Mouse (Mus musculus): ENCODE data around the gene Sbno2.

Gene Sbno2

DNA sequence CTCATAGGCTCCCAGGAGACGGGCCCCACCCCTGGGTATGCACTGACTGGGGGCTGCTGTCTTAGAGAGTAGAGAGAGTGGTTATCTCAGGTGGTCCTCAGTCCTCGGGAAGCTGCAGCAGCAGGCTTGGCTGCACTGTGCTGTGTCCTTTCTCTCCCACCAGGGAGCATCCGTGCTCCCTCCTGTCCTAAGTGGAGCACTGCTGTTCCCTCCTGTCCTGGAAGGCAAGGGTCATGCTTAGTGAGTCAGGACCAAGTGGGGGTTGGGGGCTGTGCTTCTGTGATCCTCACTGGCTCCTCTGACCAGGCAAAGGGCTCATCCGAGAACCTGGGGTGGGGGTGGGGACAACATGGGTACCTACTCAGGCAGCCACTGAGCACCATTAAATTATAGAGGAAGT, 16.2 kb downstream of the Sbno2 start:
- no peak for DNase-seq

DNA sequence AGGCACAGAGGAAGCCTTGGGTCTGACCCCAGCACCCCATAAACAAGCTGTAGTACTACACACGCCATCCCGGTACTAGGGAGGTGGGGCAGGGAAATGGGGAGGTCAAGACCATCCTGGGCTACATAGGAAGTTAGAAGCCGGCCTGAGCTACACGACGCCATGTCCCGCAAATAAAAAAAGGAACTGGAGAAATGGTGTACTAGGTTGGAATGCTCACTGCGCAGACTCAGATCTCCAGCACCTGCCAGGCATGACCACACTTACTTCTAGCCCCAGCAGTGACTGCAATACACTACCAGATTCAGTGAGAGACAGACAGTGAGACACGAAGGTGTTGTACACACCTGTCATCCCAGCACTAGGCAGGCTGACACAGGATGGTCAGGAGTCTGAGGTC, 17.9 kb downstream of the Sbno2 start:
- no peak for DNase-seq

DNA sequence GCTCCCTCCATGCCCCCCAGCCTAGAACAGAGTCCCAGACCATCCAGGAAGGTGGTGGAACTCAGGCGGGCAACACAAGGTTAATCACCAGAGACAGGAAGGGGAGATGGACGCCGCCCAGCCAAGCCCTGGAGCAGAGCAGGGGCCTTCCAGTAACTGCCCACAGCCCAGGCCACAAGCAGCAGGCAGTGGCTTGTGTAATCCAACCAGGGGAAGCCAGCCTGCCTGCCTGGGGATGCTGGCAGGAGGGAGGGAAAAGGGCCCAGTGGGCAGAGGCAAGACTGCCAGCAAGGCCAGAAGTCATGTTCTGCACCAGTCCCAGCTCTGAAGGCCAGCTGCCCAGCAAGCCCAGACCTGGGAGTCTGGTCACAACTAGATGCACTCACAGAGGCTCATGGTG, 18.5 kb downstream of the Sbno2 start:
- no peak for DNase-seq

DNA sequence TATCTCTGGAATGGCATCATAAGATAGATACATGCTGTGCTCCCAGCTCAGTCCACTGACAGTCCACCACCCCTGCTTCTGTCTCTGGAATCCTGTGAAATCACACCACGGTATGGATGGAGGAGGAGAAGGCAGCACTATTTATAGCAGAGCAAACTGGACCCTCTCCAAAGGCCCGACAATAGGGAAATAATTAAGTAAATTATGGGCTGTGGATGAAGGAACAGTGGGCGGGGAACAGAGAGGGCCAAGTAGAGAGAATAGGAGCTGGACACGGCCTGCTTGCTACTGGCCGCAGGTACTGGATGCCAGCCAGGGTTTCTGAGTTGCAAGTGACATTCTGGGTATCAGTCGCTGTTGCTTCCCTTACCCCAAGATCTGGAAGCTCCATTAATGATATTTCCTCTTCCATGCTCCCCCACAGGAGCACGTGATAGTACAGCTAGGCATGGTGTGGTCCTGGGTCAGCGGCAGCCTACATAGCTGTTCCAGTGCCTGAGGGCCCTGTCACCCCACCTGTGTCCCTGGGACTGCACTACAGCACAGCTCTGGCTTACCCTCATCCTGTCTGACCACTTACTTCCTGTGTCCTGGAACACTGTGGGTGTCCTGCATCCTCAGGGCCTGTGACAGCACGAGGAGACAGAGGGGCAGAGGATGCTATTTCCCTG, 20.4 kb downstream of the Sbno2 start:
- peak; percentile 48 to 60 for DNase-seq

DNA sequence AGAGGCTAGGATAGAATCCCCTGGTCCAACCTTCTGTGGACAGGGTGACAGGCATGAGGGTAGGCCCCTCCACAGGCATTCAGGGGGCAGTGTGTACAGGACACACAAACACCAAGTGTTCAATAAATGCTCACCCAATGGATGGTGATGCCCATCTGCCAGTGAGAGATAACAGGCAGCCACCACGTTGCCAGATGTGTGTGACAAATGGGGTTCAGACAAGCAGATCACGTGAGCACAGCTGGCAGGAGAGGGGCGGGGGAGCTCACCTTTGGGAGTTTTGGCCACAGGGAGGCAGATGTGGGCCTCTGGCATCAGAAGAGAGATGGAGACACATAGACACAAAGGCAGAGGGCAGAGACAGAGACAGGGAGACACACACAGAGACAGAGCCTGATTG, 24.3 kb downstream of the Sbno2 start:
- DNase-seq: no peak

DNA sequence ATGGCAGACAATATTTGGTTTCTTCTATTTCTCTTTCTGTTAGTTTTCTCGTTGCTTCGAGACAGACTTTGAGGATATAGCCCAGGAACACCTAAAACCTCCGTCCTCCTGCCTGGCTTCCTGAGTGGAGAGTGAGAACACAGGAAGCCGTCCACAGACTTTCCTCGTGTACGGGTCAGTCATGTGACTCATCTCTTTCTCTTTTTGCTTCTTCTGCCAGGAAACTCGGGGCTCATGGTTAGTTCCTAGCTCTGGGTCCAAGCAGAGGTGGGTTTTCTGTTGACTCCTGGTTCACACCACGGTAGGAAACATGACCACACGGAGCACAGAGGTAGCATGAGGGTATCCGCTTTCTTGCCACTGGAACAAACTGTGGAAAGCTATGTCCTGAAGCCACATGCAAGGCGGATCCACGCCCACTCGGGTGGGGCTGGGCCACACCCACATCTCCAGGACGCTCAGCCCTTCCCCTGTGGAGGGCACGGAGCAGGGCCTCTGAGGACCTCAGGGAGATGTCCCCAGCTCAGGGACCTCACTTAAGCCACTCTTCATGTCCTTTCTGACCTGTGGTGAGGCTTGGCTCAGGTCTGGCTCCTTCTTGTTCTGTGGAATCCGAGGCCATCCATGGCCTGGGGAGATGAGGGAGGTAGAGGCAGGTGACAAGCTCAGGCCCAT, 24.8 kb downstream of the Sbno2 start:
- no peak for DNase-seq

DNA sequence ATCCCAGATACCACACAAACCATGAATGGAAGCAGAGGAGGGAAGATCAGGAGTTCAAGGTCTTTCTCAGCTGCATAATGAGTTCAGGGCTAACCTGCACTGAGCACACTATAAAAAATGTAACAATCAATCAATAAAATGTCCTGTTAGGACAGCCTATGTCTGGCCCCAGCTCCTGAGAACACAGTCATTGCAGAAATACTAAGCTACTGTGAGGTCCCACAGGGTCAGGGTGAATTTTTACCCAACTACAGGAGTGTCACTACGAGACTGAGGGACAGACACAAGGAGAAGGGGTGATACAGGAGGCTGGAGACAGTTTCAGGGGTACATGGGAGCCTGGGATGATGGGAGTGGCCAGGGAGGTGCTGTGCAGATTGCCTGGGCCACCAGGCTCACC, 27.0 kb downstream of the Sbno2 start:
- DNase-seq: no peak

DNA sequence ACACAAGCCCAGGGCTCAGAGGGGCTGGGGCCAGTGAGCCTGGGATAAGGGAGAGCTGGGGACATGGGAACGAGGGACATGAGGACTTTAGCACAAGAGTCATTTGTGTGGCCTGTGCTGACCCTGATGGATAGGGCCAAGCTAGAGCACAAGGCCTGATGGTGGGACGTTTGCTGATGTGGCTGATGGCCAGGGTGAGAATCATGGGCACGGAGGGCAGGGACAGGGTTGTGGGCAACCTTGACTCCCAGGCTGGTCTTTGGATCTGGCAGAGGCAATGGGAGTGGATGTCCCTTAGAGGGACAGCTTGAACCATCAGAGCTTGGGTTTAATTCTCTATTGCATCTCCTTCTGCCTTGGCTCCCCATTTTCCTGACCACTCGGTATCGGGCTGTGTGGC, 28.1 kb downstream of the Sbno2 start:
- no peak for DNase-seq

DNA sequence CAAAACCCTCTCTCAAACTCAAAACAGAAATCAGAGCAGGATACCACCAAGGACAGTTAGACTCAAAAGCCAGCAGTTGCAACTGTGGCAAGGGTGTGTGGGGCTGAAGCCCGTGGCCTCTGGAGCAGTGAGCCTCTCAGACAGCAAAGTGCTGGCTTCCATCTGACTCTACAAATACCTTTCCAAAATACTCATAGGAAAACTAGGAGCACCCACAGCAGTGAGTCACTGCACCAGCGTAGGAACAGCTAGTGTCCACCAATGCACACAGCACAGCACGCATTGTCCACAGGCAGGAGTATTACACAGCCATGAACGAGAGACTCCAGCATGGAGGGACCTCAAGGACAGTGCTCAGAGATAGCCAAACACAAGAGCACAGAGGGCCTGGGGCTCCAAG, 29.0 kb downstream of the Sbno2 start:
- DNase-seq: no peak

DNA sequence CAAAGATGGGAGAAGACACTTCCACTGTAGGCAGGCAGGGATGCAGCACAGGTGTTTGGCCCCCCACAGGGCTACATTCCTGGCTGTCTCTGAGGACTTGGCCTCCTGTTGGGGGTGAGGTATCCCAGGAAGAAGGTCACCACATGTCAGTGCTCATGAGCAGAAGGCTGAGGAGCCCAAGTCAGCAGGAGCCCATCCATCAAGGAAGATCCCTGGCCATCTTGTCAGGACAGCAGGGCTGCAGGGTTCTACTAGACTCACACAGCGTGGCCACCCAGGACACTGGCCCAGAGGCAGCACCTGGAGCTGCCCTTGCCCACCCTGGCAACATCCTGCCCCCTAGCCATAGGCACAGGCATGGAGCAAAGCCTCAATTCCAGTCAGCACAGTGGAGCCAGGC, 29.4 kb downstream of the Sbno2 start:
- no peak for DNase-seq

DNA sequence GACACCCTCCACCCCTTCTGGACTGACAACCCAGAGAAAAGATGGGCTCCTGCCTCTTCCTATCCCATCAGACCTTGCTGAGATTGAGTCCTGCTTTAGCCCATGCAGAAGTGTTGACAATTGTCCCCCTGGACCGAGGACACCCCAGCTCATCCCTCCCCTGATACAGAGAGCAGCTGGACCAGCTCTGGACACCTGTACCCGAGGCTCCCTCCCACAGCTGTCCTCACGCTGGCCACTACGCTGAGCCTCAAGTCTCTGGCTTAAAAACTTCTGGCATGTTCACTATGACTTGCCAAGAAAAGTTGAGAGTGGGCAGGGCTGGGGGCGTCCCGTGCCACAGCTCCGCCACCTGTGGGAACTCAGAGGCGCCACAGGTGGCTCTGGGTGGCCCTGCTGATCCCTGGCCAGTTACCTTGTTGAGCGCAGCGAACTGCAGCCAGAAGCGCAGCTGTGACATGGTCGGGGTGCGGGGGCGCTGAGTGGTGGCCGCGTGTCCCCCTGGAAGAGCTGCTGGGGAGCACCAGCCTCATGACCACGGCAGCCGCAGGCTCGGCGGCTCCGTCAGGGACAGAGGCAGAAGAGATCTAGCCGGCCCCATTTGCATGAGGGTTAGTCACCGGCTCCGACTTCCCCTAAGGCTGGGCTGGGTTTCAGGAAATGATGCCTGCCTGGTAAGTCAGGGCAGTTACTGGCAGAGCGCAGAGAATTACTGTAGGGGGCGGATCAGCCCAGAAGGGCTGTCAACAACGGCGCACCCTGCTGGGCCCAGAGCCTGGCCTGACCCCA, 30.4 kb downstream of the Sbno2 start:
- peak; percentile 56 to 67 for DNase-seq

DNA sequence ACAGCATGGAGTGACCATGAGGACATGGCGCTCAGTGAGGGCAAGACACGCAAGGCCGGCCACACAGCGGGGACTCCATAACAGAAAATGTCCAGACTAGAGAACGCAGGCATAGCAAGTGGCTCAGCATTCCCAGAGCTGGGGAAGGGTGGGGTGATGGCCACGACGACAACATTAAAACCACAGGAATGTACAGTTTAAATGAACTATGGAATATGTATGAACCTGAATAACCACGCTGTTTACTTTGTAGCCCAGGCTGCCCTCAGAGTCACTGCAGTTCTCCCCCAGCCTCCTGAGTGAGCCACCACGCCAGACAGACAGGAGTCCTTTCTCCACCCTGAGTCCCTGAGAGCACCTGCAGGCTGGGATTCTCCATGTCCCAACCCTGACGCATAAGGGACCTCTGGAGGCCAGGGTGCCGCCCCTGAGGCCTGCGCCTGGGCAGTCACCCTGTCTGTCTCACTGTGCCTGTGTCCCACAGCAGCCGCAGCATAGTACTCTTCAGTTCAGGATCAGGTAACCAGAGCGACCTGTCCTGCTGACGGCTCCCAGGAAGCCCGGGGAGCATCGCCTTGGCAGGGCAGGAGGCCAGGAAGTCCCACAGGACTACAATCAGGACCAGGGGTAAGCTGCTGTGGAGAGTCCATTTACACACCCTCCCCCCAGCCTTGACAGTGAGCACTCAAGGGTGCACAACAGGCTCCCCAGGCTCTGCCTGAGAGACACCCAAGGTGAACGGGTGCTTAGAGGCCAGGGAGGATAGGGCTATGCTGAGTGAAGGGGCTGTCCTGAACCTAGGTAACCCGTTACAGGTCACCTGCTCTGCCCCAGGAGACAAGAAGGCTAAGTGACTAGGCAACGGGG, 32.5 kb downstream of the Sbno2 start:
- DNase-seq: no peak

DNA sequence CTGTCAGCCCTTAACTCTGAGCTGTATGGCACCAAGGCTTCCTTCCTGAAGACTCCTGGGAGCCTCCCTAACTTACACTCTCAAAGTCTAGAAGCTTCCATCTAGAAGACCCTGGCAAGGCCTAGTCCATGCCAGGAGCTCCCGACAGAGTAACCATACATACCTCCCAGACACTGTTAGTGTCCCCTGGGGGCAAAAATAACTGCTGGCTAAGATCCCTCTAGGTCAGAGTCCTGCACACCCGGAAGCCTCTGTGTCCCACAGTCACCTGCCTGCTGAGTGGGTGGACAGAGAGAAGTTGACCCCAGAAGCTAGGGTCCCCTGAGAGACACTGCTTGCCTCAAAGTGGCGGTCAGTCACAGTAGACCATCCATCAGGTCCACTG, 33.9 kb downstream of the Sbno2 start:
- no peak for DNase-seq

DNA sequence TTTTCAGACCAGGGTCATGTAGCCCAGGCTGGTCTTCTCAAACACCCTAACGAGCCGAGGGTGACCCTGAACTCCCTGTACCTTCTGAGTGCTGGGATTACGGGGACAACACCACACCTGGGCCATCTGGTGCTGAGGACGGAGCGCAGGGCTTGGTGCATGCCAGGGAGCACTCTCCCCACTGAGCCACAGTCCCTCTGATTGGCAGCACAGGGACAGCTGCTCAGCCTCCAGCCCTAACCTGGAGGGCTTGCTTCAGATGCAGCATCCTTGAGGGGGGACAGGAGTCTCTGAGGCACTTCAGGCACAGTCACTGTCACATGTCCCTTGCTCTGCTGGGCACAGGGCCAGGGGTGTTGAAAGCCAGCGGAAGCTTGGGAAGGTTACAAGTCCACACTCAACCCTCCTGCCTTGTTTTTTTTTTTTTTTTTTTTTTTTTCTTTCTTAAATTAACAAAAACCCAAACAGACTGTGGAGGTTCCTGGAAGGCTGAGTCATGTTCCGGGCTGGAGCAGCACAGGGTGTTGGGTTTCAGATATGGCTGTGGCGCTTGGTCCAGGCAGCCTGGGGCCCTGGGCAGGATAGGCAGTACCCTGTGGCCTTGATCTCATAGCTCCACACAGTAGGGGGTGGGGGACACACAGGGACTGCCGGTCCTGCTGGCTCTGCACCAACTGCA, 34.4 kb downstream of the Sbno2 start:
- peak; percentile 89 for DNase-seq

DNA sequence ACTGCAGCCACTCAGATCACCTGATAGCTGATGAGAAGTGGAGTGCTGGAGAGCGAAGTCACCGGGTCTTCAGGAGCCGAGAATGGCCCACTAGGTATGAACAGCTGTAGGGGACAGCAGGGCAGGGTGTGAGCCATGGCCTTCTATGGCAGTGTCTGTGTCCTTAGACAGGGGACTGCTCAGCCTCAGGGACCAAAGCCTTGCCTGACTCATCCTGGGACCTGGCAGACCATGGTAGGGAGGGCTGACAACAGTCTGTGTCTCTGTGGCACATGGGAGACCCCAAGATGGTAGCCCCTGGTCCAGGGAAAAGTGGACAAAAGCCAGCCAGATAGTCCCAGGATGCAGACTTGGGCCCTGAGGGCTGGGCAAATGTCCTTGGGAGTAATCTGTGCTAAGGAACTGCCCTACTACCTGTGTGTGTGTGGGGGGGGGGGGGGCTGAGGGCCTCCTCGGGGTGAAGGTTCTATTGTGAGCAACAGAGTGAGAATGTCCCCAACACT, 35.4 kb downstream of the Sbno2 start:
- DNase-seq: no peak

DNA sequence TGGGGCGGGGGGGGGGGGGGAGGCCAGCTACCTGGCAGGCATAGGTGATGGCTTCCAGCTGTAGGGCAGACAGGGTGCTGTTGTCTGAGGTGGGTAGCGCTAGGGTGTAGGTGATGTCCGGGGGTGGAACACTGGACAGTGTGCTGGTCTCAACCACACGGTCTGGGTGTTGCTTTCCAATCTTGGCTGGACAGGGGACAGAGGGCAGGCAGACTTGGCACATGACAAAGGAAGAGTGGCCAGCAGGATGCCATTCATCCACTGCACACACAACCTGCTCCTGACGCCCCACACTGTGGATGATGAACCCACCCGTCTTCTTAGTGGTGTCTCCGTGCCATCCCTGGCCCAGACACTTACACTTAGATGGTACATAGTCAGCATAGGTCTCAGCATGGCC, 36.1 kb downstream of the Sbno2 start:
- no peak for DNase-seq

DNA sequence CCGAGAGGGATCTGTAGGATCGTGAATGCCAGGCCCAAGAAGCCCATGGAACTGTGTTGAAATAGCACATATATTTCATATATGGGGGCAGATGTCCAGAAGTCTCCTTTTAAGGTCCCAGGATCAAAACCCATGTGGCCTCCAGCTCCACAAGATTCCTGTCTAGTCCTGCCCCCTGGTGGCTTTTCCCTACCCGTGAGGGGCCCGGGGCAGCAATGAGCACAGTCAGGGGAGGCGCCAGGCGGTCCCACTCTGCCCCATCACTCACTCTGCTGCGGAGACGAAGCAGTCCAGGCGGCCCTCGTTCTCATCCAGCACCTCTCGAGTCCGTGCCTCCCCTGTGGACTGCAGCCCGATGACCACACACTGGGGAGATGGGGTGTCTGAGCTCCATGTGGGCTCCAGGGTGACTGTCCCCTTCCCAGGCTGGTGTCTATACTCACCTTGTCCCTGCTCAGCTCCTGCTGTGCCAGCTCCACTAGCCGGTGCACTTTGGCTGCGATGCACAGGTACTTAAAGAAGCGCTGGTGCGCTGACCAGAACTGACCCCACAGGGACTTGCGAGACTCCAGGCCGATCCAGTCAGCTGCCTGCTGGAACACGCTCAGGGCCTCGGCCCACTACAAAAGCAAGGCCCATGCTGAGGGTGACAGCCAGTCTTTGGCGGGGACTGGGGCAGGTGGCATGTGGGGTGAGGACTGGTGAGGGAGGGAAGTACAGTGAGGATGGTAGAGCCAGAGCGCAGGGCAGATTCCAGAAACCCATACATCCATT, 41.3 kb downstream of the Sbno2 start:
- no peak for DNase-seq

DNA sequence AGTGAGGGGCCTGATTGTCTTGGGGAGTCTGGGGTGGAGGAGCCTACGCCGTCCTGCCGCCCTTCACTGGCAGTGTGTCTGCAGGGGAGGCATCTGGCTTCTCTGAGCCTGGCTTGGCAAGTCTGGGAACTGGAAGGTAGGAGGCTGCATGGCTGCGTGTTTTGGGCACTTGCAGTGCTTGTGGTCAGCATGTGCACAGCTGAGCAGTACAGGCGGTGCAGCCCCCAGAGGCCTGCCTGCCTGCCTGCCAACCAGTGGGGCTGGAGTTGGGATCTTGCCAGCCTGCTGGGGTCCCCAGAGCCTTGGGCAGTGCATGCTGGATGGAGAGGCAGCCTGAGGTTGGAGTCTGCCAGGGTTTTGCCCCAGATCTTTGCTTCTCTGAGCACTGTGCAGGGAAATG, 42.3 kb downstream of the Sbno2 start:
- peak; percentile 77 to 84 for DNase-seq

DNA sequence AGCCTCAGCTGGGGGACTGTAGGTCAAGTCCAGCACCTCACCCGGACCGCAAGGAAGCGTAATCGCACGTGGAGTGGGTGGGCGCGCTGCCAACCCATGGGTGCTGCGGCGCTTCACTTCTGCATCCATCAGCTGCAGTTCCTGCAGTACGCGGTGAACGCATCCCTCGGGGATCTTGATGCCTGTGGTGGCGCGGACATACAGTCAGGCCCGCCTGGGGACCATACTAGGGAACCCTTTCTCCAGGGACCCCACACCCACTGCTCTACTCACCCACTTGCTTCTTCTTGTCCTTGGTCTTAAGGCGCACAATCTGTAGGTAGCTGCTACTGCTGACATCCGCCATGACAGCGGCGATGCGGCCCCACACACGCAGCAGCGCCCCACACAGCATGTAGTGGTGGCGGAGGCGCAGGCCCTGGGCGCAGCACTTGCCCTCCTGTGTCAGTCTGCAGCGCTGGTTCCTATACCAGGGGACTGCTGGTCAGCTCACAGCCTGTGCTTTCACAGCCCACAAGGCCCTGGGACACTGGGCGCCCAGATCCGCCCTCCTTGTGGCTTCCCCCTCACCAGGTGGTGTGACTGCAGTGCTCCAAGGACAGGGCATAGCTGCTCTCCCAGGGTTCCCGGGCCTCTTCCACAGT, 47.6 kb downstream of the Sbno2 start:
- DNase-seq: peak in 1 of 2 experiments; percentile 48

DNA sequence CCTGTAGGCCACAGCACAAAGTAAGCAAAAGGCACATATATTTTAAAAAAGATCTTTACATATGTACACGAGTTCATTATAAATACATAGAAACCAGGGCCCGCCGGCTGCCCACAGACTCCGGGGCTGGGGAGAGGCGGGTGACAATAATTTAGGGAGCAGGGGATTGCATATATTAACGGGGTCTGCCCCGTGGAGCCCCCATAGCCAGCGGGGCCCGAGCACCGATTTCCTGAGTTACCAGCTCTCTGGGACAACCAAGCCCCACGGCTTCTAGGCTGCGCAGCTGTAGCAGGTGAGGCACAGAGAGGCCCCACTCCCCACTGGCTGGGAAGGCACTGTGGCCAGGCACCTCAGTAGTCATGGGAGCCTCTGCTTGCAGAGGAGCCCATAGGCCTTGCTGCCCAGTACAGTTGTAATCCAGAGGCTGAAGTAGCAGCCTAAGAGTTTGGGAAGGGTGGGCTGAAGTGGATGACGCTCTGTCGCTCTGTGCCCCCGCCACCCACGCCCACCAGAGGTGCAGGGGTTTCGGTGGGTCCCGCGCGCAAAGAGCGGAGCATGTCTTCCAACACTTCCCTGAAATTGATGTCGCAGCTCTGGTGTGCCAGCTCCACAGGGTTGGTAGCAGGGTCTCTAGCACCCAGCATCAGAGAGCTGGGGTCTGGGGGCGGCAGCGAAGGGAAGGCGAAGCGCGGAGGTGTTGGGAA, 48.2 kb downstream of the Sbno2 start:
- DNase-seq: no peak
